Mouse (Mus musculus) gastrocnemius, postnatal 10 days (tissue): ENCODE data around the gene Dnah8. TPM values are rescaled to one million over a fixed set of nuclear protein-coding genes. Genes with fewer than 3 reads are reported as not detected.
"Not testable (repeated sequence)": the region's sequence is repeated elsewhere in the genome, so short reads cannot be mapped to it uniquely, and the experiment has no call there.

ENCODE experiments used
- DNase-seq: peaks from one replicate; pipeline ENCODE4 v3.0.0; 2021; ENCODE audit warnings: mixed read lengths
- long read RNA-seq, 2 experiments: library from polyadenylated mRNA; stranded (forward); transcript quantifications; one replicate each; pipeline ENCODE4 v2.0.0; 2021
- total RNA-seq, 2 experiments: library from RNA; stranded (reverse); gene quantifications; 2 replicates each; pipeline ENCODE4 v1.2.3; 2021

Gene Dnah8
- total RNA-seq: 1 to 10 TPM; 1.2 to 2.1 TPM
- long read RNA-seq, experiment 1: 0 reads
- long read RNA-seq, experiment 2: 0 reads

GRCm38 (mm10) chr17:30624132-30624531 is at the start of gene Dnah8:
TSS of gene Dnah8 (plus strand) at chr17:30624354.
- DNase-seq: not testable (repeated sequence)

GRCm38 (mm10) chr17:30574783-30575075 is 49.4 kb upstream of the Dnah8 start:
- no peak for DNase-seq

GRCm38 (mm10) chr17:30575121-30575904 is 48.8 kb upstream of the Dnah8 start:
- no peak for DNase-seq

DNA sequence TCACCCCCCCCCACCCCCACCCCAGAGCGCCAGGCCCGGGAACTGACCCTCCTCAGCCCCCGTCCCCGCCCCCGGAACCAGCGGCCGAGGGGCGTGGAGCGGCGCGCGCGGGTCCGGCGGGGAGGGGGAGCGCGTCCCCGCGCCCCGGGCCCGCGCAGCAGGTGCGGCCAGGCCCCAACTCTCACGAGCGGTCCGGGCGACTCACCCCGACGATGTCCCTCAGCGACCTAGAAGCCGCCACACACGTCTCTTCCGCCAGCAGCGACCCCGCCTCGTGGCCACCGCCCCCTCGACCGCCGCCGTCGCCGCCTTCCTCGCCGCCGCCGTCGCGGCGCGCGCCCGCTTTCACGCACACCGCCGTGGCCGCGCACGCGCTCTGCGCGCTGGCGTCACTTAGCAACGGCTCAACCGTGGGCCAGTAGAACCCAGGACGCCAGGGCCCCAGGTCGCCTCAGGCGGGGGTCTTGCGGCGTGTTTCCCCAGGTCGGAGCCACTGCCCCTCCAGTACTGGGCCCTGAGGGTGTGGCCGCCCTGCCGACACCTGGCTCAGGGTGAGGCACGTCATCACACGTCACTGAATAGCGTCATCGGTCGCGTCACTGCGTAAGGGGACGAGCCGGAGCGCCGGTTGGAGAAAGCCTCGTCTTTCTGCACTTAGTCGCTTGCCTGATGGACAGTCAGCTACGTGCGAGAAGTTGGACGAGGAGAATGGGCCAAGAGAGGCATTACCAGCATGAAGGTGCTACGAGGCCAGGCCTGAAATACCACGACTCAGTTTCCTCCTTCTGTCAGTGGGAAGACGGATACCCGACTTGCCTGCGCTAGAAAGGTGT is 48.0 kb upstream of the Dnah8 start, which contains the start of gene Btbd9:
TSS of gene Btbd9 (minus strand) at position 548 of the 833 bp plus-strand sequence.
- DNase-seq: peak; percentile 94

- DNase-seq: no peak
Measured at GRCm38 (mm10) chr17:30576946-30577345, 47.2 kb upstream of the Dnah8 start.

DNA sequence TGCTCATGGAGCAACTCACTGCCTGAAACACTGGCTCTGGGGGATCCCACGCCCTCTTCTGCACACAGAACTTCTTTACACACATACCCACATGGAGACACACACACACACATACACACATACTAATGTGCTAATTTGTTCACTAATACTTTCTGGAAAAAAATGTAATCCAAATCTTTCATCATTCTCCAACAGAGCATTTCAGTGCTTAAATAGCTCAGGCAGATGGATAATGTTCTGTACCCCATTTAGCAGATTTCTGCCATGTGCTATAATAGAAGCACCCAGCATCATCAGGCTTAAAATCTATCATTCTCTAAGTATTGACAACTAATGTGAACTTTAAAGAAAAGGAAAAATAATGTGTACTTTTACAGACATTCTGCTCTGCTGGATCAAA is 43.4 kb upstream of the Dnah8 start:
- no peak for DNase-seq

- no peak for DNase-seq
Measured at GRCm38 (mm10) chr17:30581201-30581600, 43.0 kb upstream of the Dnah8 start.

DNA sequence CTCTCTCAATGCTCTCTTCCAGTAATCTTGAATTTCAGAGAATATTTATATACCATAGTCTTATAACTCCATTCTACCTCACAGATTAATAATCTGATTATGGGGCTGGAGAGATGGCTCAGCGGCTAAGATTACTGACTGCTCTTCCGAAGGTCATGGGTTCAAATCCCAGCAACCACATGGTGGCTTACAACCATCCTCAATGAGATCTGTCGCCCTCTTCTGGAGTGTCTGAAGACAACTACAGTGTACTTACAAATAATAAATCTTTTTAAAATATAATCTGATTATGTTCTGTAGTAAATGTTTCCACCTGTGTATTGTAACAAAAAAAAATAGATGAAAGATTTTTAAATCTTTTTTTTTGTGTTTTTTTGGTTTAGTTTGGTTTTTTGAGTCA is 41.8 kb upstream of the Dnah8 start:
- DNase-seq: no peak

GRCm38 (mm10) chr17:30583258-30584001 is 40.7 kb upstream of the Dnah8 start:
- DNase-seq: no peak

- peak; percentile 48 for DNase-seq
Measured at GRCm38 (mm10) chr17:30590417-30591198, 33.5 kb upstream of the Dnah8 start.

DNA sequence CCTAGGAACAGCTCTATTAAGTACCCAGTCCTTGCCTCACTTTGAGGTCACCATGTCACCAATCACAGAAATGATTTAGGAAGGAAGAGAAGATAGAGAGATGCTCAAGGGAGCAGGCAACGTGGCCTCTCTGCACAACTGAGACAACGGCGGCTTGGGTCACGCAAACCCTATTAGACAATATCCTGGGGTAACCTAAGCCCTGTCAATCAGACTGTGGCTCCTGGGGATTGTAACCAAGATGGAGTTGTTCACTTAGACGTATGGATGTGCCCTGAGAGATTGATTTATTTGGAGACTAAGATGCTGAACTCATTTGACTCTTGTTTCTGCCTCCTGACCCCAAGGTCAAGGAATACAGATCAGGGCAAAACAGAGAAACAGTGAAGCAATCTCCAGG is 29.7 kb upstream of the Dnah8 start:
- DNase-seq: no peak

- no peak for DNase-seq
Measured at GRCm38 (mm10) chr17:30594846-30595245, 29.3 kb upstream of the Dnah8 start.

DNA sequence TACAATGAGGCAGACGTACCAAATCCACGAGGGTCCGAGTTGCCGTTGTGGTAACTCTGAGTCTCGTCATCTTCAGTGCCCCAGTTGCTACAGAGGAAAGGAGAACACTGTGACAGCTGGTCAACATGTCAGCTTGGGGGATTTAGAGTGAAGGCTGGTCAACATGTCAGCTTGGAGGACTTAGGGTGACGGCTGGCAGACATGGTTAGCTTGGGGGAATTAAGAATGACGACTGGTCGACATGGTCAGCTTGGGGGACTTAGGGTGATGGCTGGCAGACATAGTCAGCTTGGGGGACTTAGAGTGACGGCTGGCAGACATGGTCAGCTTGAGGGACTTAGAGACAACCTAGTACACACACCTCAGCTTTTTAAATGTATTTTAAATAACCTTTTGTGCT is 26.4 kb upstream of the Dnah8 start:
- no peak for DNase-seq

GRCm38 (mm10) chr17:30598300-30598699 is 25.9 kb upstream of the Dnah8 start:
- no peak for DNase-seq

- no peak for DNase-seq
Measured at GRCm38 (mm10) chr17:30602175-30602574, 22.0 kb upstream of the Dnah8 start.

- no peak for DNase-seq
Measured at GRCm38 (mm10) chr17:30604296-30604695, 19.9 kb upstream of the Dnah8 start.

DNA sequence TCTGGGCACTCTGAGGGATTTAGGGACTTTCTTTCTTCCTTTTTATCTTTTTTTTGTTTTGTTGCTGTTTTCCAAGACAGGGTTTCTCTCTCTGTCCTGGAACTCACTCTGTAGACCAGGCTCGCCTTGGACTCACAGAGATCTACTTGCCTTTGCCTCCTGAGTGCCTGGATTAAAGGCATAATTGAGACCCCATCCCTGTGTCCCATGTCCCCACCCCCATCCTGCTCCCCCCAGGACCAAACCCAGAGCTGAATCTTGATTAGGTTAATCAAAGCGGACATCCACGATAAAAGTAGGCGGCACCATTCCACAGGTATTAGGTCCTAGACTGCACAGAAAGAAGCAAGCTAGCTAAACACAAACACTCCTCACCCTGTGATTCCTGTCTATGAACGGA is 19.2 kb upstream of the Dnah8 start:
- no peak for DNase-seq

- DNase-seq: no peak
Measured at GRCm38 (mm10) chr17:30606206-30606605, 17.9 kb upstream of the Dnah8 start.

DNA sequence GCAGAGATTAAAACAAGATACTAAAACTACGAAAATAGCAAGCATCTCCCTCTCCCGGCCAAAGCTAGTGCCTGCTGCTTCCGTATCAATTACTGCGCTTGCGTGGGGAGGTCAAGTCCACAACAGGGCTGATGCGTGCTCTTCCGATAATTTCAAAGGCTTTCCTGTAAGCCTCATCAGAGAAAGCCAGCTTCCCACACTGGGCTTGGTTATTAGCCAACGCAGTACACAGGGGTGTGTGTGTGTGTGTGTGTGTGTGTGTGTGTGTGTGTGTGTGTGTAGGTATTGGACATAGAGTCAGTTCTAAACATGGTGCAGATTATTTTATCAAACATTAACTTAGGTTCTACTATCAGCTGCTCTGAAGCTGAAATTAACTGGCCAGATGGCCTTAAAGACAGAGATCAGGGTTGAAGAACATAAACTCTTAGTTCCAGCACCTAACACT is 17.5 kb upstream of the Dnah8 start:
- DNase-seq: no peak

DNA sequence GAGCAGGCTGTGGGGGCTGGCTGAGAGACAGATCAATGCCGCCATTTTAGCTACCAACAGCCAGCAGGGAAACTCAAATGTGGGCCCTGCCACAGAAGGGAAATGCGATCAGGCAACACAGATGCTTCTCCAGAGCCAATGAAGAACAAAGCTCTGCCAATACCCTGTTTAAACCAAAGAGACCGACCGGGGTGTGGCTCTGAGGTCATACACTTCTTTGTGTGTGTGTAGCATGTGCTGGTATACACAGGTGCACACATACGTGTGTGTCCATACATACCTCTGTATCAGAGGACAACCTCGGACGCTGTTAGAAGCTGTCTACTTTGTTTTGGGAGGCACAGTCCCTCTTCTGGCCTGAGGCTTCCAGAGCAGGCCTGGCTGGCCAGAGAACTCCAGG is 16.8 kb upstream of the Dnah8 start:
- DNase-seq: no peak

DNA sequence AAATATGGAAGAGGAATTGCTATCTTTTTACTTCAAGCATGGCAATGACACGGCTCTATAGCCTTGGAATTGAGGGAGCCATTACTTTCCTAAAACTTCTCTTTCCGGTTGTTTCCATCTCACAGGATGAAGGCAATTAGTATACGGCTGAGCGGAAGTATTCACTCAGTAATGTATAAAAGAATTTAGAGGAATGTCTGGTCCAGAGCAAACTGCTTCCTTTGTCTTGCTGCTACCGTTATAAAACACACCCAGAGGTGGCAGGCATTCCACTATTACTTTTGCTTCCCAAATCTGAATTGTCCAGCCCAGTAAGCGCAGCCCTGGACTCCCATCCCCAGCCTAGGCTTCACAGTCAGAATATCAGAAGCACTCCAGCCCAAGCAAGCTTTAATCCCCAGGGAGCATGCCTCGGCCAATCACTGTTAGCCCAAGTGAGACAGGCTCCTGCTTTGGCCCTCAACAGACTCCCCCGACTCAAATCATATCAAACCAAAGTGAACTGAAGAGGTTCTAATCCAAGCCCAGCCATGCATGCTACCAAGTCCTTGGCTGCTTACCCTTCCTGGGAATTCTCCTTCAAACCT is 16.2 kb upstream of the Dnah8 start:
- no peak for DNase-seq
